Mouse (Mus musculus) stomach, embryonic 14.5 days (tissue): ENCODE measurements at regions not wholly inside any gene's neighbourhood (a gene's known extent, or its start where the extent isn't known, plus 50 kb on each side); places are given as distances from the start of the nearest gene placed in this dataset.

ENCODE experiments used
- ATAC-seq: fragments of 200-750 bp; cut with Nextera tagmentation; 2 replicates; pipeline ENCODE4 v1.8.0; 2017; ENCODE audit warnings: low read depth, moderate TSS enrichment; ENCODE audit not compliant: insufficient number of reproducible peaks, insufficient read depth, low FRiP score
- H3K27ac ChIP-seq: fragments of 300-500 bp; sonication (generic); 2 replicates; pipeline ENCODE4 v1.5.1; 2014; ENCODE audit warnings: mild to moderate bottlenecking, low read length, moderate library complexity, mixed read lengths
- H3K27me3 ChIP-seq: fragments of 300-500 bp; sonication (generic); 2 replicates; pipeline ENCODE4 v1.6.1; 2014; ENCODE audit warnings: low read length, control low read depth, mixed read lengths; ENCODE audit not compliant: control insufficient read depth, insufficient read depth
- H3K36me3 ChIP-seq: fragments of 300-500 bp; sonication (generic); 2 replicates; pipeline ENCODE4 v1.6.1; 2014; ENCODE audit warnings: mild to moderate bottlenecking, control low read depth, low read length, moderate library complexity, mixed read lengths; ENCODE audit not compliant: control insufficient read depth, insufficient read depth
- H3K4me1 ChIP-seq: fragments of 300-500 bp; sonication (generic); 2 replicates; pipeline ENCODE4 v1.6.1; 2014; ENCODE audit warnings: low read length, control low read depth, mixed read lengths; ENCODE audit not compliant: control insufficient read depth, insufficient read depth
- H3K4me2 ChIP-seq: fragments of 300-500 bp; sonication (generic); replicated peaks from 2 replicates; pipeline ENCODE4 v1.6.1; 2014; ENCODE audit warnings: low read depth, low read length, control low read depth
- H3K4me3 ChIP-seq: fragments of 300-500 bp; sonication (generic); 2 replicates; pipeline ENCODE4 v1.5.1; 2014; ENCODE audit warnings: low read depth, low read length, control low read depth
- H3K9ac ChIP-seq: fragments of 300-500 bp; sonication (generic); replicated peaks from 2 replicates; pipeline ENCODE4 v1.6.1; 2014; ENCODE audit warnings: low read depth, mild to moderate bottlenecking, control low read depth, low read length, moderate library complexity, mixed read lengths
- H3K9me3 ChIP-seq: fragments of 300-500 bp; sonication (generic); 2 replicates; pipeline ENCODE4 v1.6.1; 2016; ENCODE audit warnings: low read depth, low read length, control low read depth; ENCODE audit not compliant: control insufficient read depth
- WGBS: fragments of 180-500 bp; shearing (Covaris S2); extraction: QIAGEN DNeasy Blood & Tissue Kit; methylation state at CpG from one replicate; pipeline ENCODE4 v1.1.7; 2014; 5-methylcytosine and 5-hydroxymethylcytosine counted together

GRCm38 (mm10) chr8:36009565-36009964 is 244.0 kb downstream of the Gm19410 start:
- WGBS = 69% methylated on average over 9 of the region's 9 CpGs
- Histone ChIP-seq H3K36me3 (no peaks in the 10 kb centered on the region), H3K4me1 (no peaks in the 10 kb centered on the region), H3K4me3 (no peak overlapping the region), H3K4me2 (no peak overlapping the region), H3K27ac (no peak overlapping the region), H3K9ac (no peak overlapping the region), H3K27me3 (no peaks in the 10 kb centered on the region), H3K9me3 (peaks cover 4% of the 10 kb centered on the region; the same call in 1 of the 2 replicates)
- no peak for ATAC-seq

GRCm38 (mm10) chr8:36010446-36011217 is 245.0 kb downstream of the Gm19410 start:
- Histone ChIP-seq H3K27me3 (no peaks in the 10 kb centered on the region), H3K36me3 (no peaks in the 10 kb centered on the region), H3K27ac (no peak overlapping the region), H3K4me1 (no peaks in the 10 kb centered on the region), H3K4me2 (no peak overlapping the region), H3K9ac (no peak overlapping the region), H3K4me3 (no peak overlapping the region), H3K9me3 (peaks cover 4% of the 10 kb centered on the region; the same call in 1 of the 2 replicates)
- WGBS = 44% methylated on average over 11 of the region's 11 CpGs
- no peak for ATAC-seq

GRCm38 (mm10) chr8:36014862-36015261 is 249.3 kb downstream of the Gm19410 start:
- Histone ChIP-seq H3K4me2 (no peak overlapping the region), H3K4me1 (no peaks in the 10 kb centered on the region), H3K27me3 (no peaks in the 10 kb centered on the region), H3K9me3 (no peaks in the 10 kb centered on the region), H3K36me3 (no peaks in the 10 kb centered on the region), H3K27ac (no peak overlapping the region), H3K9ac (no peak overlapping the region), H3K4me3 (no peak overlapping the region)
- 68% methylated on average over 8 of the region's 8 CpGs for WGBS
- ATAC-seq = no peak

GRCm38 (mm10) chr8:36016321-36017114 is 250.9 kb downstream of the Gm19410 start:
- Histone ChIP-seq H3K4me3 (no peak overlapping the region), H3K36me3 (no peaks in the 10 kb centered on the region), H3K9ac (no peak overlapping the region), H3K9me3 (no peaks in the 10 kb centered on the region), H3K4me1 (no peaks in the 10 kb centered on the region), H3K27me3 (no peaks in the 10 kb centered on the region), H3K27ac (no peak overlapping the region), H3K4me2 (no peak overlapping the region)
- no peak for ATAC-seq
- WGBS = 80% methylated on average over 20 of the region's 20 CpGs

GRCm38 (mm10) chr8:36018993-36019753 is 253.6 kb downstream of the Gm19410 start:
- H3K9ac ChIP-seq = no peak overlapping the region
- 80% methylated on average over 15 of the region's 15 CpGs for WGBS
- no peak overlapping the region for H3K4me3 ChIP-seq
- ATAC-seq = no peak
- no peak overlapping the region for H3K27ac ChIP-seq
- H3K4me2 ChIP-seq = no peak overlapping the region
- no peaks in the 10 kb centered on the region for H3K4me1 ChIP-seq
- no peaks in the 10 kb centered on the region for H3K36me3 ChIP-seq
- no peaks in the 10 kb centered on the region for H3K27me3 ChIP-seq
- no peaks in the 10 kb centered on the region for H3K9me3 ChIP-seq

GRCm38 (mm10) chr8:36019895-36020294 is 254.3 kb downstream of the Gm19410 start:
- no peaks in the 10 kb centered on the region for H3K36me3 ChIP-seq
- H3K4me2 ChIP-seq = no peak overlapping the region
- H3K9me3 ChIP-seq = no peaks in the 10 kb centered on the region
- H3K4me1 ChIP-seq = no peaks in the 10 kb centered on the region
- H3K27ac ChIP-seq = no peak overlapping the region
- H3K27me3 ChIP-seq = no peaks in the 10 kb centered on the region
- WGBS = 91% methylated on average over 7 of the region's 7 CpGs
- H3K4me3 ChIP-seq = no peak overlapping the region
- no peak for ATAC-seq
- H3K9ac ChIP-seq = no peak overlapping the region

- WGBS = 83% methylated on average over 11 of the region's 11 CpGs
- no peaks in the 10 kb centered on the region for H3K27me3 ChIP-seq
- no peaks in the 10 kb centered on the region for H3K4me1 ChIP-seq
- no peak overlapping the region for H3K4me3 ChIP-seq
- no peaks in the 10 kb centered on the region for H3K9me3 ChIP-seq
- no peaks in the 10 kb centered on the region for H3K36me3 ChIP-seq
- ATAC-seq = no peak
- H3K27ac ChIP-seq = no peak overlapping the region
- no peak overlapping the region for H3K4me2 ChIP-seq
- no peak overlapping the region for H3K9ac ChIP-seq
Measured at GRCm38 (mm10) chr8:36027586-36027985, 262.0 kb downstream of the Gm19410 start.

- Histone ChIP-seq H3K36me3 (no peaks in the 10 kb centered on the region), H3K27ac (no peak overlapping the region), H3K4me3 (no peak overlapping the region), H3K27me3 (no peaks in the 10 kb centered on the region), H3K4me1 (no peaks in the 10 kb centered on the region), H3K9ac (no peak overlapping the region), H3K4me2 (no peak overlapping the region), H3K9me3 (no peaks in the 10 kb centered on the region)
- ATAC-seq = no peak
- WGBS = 71% methylated on average over 9 of the region's 9 CpGs
Measured at GRCm38 (mm10) chr8:36028121-36028955, 262.7 kb downstream of the Gm19410 start.
